Mouse (Mus musculus): ENCODE measurements at regions not wholly inside any gene's neighbourhood (a gene's known extent, or its start where the extent isn't known, plus 50 kb on each side); places are given as distances from the start of the nearest gene placed in this dataset.

- Histone ChIP-seq H3K4me1 (peaks cover 24% of the 10 kb centered on the region), H3K27me3 (ENCODE audit: low read depth, poor library complexity, severe bottlenecking) (no peaks in the 10 kb centered on the region; the same call in 1 of the 2 replicates), H3K9me3 (replicated peaks) (no peaks in the 10 kb centered on the region), H3K36me3 (no peaks in the 10 kb centered on the region), H3K4me3 (no peak overlapping the region), H3K27ac (replicated peaks) (no peak overlapping the region)
- DNase-seq (ENCODE audit: low spot score) = no peak
- 77% methylated on average over 8 of the region's 8 CpGs for WGBS
Observed at GRCm38 (mm10) chr2:167857911-167858310, 73.9 kb upstream of the Ptpn1 start.

- Histone ChIP-seq H3K4me1 (peaks cover 23% of the 10 kb centered on the region), H3K4me3 (no peak overlapping the region), H3K9me3 (replicated peaks) (no peaks in the 10 kb centered on the region), H3K27ac (replicated peaks) (no peak overlapping the region; the same call in 1 of the 2 replicates), H3K36me3 (no peaks in the 10 kb centered on the region), H3K27me3 (ENCODE audit: low read depth, poor library complexity, severe bottlenecking) (no peaks in the 10 kb centered on the region; the same call in 1 of the 2 replicates)
- DNase-seq (ENCODE audit: low spot score) = no peak
- 84% methylated on average over 10 of the region's 10 CpGs for WGBS
Observed at GRCm38 (mm10) chr2:167856920-167857475, 74.9 kb upstream of the Ptpn1 start.

GRCm38 (mm10) chr2:167856020-167856419 is 75.8 kb upstream of the Ptpn1 start:
- Histone ChIP-seq H3K9me3 (replicated peaks) (no peaks in the 10 kb centered on the region), H3K27ac (replicated peaks) (no peak overlapping the region), H3K4me1 (peaks cover 30% of the 10 kb centered on the region), H3K27me3 (ENCODE audit: low read depth, poor library complexity, severe bottlenecking) (no peaks in the 10 kb centered on the region; the same call in 1 of the 2 replicates), H3K4me3 (no peak overlapping the region), H3K36me3 (no peaks in the 10 kb centered on the region)
- 50% methylated on average over 3 of the region's 3 CpGs for WGBS
- no peak for DNase-seq (ENCODE audit: low spot score)

GRCm38 (mm10) chr2:167854060-167854459 is 77.8 kb upstream of the Ptpn1 start:
- no peaks in the 10 kb centered on the region for H3K36me3 ChIP-seq
- H3K9me3 ChIP-seq (replicated peaks) = no peaks in the 10 kb centered on the region
- H3K27ac ChIP-seq (replicated peaks) = no peak overlapping the region
- WGBS = 97% methylated on average over 1 of the region's 1 CpGs
- no peak for DNase-seq (ENCODE audit: low spot score)
- no peak overlapping the region for H3K4me3 ChIP-seq
- H3K4me1 ChIP-seq = peaks cover 23% of the 10 kb centered on the region
- no peaks in the 10 kb centered on the region; the same call in 1 of the 2 replicates for H3K27me3 ChIP-seq (ENCODE audit: low read depth, poor library complexity, severe bottlenecking)

GRCm38 (mm10) chr2:167853411-167853821 is 78.4 kb upstream of the Ptpn1 start:
- H3K4me3 ChIP-seq = no peak overlapping the region
- H3K27ac ChIP-seq (replicated peaks) = no peak overlapping the region
- no peaks in the 10 kb centered on the region; the same call in 1 of the 2 replicates for H3K27me3 ChIP-seq (ENCODE audit: low read depth, poor library complexity, severe bottlenecking)
- no peak for DNase-seq (ENCODE audit: low spot score)
- 88% methylated on average over 8 of the region's 8 CpGs for WGBS
- H3K9me3 ChIP-seq (replicated peaks) = no peaks in the 10 kb centered on the region
- no peaks in the 10 kb centered on the region for H3K36me3 ChIP-seq
- peaks cover 23% of the 10 kb centered on the region for H3K4me1 ChIP-seq

GRCm38 (mm10) chr2:167852582-167852981 is 79.3 kb upstream of the Ptpn1 start:
- Histone ChIP-seq H3K36me3 (no peaks in the 10 kb centered on the region), H3K4me3 (no peak overlapping the region), H3K27me3 (ENCODE audit: low read depth, poor library complexity, severe bottlenecking) (no peaks in the 10 kb centered on the region; the same call in 1 of the 2 replicates), H3K27ac (replicated peaks) (0 out of 2 replicates have a peak overlapping the region, but pooled peaks have one; percentile 58), H3K4me1 (peaks cover 16% of the 10 kb centered on the region), H3K9me3 (replicated peaks) (no peaks in the 10 kb centered on the region)
- no peak for DNase-seq (ENCODE audit: low spot score)
- WGBS = 84% methylated on average over 9 of the region's 9 CpGs

GRCm38 (mm10) chr2:167851216-167851896 is 80.5 kb upstream of the Ptpn1 start:
- WGBS = 30% methylated on average over 11 of the region's 11 CpGs
- Histone ChIP-seq H3K27ac (replicated peaks) (peak overlapping the region; percentile 70), H3K4me3 (no peak overlapping the region)

GRCm38 (mm10) chr2:167849999-167850552 is 81.8 kb upstream of the Ptpn1 start:
- Histone ChIP-seq H3K27me3 (ENCODE audit: low read depth, poor library complexity, severe bottlenecking) (no peaks in the 10 kb centered on the region; the same call in 1 of the 2 replicates), H3K4me1 (peaks cover 13% of the 10 kb centered on the region), H3K36me3 (no peaks in the 10 kb centered on the region), H3K27ac (replicated peaks) (no peak overlapping the region), H3K4me3 (no peak overlapping the region), H3K9me3 (replicated peaks) (no peaks in the 10 kb centered on the region)
- DNase-seq (ENCODE audit: low spot score) = no peak
- 89% methylated on average over 10 of the region's 10 CpGs for WGBS

More at GRCm38 (mm10) chr2:167851216-167851896, 80.5 kb upstream of the Ptpn1 start:
- peak; percentile 34 for DNase-seq (ENCODE audit: low spot score)
- Histone ChIP-seq H3K36me3 (no peaks in the 10 kb centered on the region), H3K9me3 (replicated peaks) (no peaks in the 10 kb centered on the region), H3K4me1 (peaks cover 16% of the 10 kb centered on the region), H3K27me3 (ENCODE audit: low read depth, poor library complexity, severe bottlenecking) (no peaks in the 10 kb centered on the region; the same call in 1 of the 2 replicates)

- H3K4me1 ChIP-seq = peaks cover 15% of the 10 kb centered on the region
- WGBS = 80% methylated on average over 7 of the region's 7 CpGs
- H3K9me3 ChIP-seq (replicated peaks) = no peaks in the 10 kb centered on the region
- H3K36me3 ChIP-seq = no peaks in the 10 kb centered on the region
- no peak overlapping the region for H3K4me3 ChIP-seq
- no peaks in the 10 kb centered on the region; the same call in 1 of the 2 replicates for H3K27me3 ChIP-seq (ENCODE audit: low read depth, poor library complexity, severe bottlenecking)
- no peak for DNase-seq (ENCODE audit: low spot score)
- no peak overlapping the region for H3K27ac ChIP-seq (replicated peaks)
Observed at GRCm38 (mm10) chr2:167848468-167849440, 83.1 kb upstream of the Ptpn1 start.

- WGBS = 83% methylated on average over 12 of the region's 12 CpGs
- Histone ChIP-seq H3K27me3 (ENCODE audit: low read depth, poor library complexity, severe bottlenecking) (peaks cover 1% of the 10 kb centered on the region), H3K4me3 (no peak overlapping the region), H3K9me3 (replicated peaks) (no peaks in the 10 kb centered on the region), H3K4me1 (peaks cover 18% of the 10 kb centered on the region), H3K27ac (replicated peaks) (no peak overlapping the region), H3K36me3 (no peaks in the 10 kb centered on the region)
- DNase-seq (ENCODE audit: low spot score) = no peak
Observed at GRCm38 (mm10) chr2:167847281-167848077, 84.4 kb upstream of the Ptpn1 start.

- peaks cover 5% of the 10 kb centered on the region; the same call in 1 of the 2 replicates for H3K27me3 ChIP-seq (ENCODE audit: low read depth, poor library complexity, severe bottlenecking)
- no peaks in the 10 kb centered on the region for H3K9me3 ChIP-seq (replicated peaks)
- H3K36me3 ChIP-seq = no peaks in the 10 kb centered on the region
- H3K4me1 ChIP-seq = peaks cover 17% of the 10 kb centered on the region
- DNase-seq (ENCODE audit: low spot score) = no peak
- 90% methylated on average over 5 of the region's 5 CpGs for WGBS
- no peak overlapping the region for H3K4me3 ChIP-seq
- H3K27ac ChIP-seq (replicated peaks) = no peak overlapping the region
Observed at GRCm38 (mm10) chr2:167845370-167845769, 86.5 kb upstream of the Ptpn1 start.

Data from midbrain, embryonic 10.5 days (tissue).